Mouse (Mus musculus) MEL-GATA-1-ER (cell line): ENCODE results near the gene Mad1l1.

Experiments
- DNase-seq: peaks from one replicate; pipeline ENCODE4 v3.0.0-alpha.2; 2012; ENCODE audit warnings: low read depth; ENCODE audit errors: extremely low read depth

Gene Mad1l1

DNA sequence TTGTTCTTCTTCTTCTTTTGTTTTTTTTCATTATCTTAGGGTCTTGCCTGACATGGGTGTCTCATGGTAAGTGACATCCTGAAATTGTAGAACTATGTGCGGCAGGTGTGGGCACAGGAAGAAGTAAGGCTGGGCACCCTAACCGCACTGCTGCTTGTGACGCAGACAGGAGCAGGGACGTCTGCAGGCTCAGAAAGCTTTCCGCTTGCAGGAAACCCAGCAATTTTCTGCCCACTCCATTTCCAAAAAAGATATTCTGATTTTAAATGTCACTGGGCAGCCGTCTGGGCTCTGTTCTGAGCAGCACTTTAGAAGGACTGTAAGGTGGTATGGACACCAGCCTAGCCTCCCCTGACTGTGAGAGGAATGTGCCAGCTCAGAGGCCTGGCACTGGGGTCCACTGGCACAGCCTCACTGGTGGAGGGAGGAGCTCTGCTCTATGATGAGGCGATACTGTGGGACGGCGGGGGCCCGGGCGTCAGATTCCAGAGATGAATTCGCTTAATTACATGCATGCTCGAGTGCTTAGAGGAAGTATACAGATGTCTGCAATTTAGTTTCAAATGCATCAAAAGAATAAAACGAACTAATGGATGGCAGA, 219.8 kb downstream of the Mad1l1 start:
- no peak for DNase-seq

DNA sequence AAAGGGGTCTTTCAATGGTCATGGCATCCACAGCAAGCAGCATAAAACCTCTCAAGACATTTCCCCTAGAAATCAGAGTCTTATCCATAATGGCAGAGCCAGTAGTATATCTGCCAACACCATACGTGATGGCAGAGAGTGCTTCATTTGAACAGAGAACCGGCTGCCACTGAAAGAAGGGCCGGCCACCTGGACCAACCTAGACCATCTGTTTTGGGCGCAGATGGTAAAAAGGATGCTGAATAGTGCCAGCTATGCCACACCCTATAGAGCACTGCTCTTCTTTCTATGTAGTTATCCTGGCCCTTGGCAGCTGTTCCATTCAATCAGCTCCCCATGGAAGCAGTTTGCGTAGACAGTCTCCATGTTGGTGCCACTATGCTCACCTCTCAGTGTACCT, 222.6 kb downstream of the Mad1l1 start:
- no peak for DNase-seq

DNA sequence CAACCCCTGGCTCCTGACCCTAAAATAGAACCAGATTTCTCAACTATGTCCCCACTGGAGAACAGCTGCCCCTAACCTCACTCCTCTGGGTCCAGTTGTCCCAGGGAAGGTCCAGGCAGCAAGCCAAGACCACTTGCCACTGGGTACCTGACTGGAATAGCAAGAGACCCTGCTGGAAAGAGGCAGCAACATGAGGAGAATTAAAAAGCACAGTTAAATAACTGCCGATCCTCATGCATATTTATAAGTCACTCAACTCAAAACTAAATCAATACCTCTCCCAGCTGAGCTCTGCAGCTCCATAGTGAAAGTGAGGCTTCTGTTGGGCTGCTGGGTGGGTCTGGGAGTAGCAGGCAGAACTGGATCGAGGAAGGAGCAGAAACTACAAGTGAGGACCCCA, 226.1 kb downstream of the Mad1l1 start:
- no peak for DNase-seq

- no peak for DNase-seq
Measured at GRCm38 (mm10) chr5:140093489-140093888, 227.9 kb downstream of the Mad1l1 start.

DNA sequence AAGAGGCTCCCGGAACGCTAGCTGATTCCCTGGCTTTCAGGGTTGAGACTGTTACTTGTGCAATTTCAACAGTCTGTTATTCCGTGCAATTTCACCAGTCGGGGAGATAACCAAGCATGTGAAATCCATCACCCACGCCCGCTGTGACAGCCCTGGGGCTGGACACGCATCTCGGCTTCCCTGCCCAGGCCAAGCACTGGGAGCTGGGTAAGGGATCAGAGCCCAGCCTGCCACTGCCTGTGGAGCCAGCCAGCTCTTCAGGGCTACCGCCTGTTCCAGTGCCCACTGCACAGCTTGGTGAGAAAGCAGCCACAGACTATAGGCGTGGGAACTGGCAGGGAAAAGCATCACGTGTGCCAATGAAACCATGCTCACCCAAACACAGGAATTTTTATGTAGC, 229.8 kb downstream of the Mad1l1 start:
- no peak for DNase-seq

DNA sequence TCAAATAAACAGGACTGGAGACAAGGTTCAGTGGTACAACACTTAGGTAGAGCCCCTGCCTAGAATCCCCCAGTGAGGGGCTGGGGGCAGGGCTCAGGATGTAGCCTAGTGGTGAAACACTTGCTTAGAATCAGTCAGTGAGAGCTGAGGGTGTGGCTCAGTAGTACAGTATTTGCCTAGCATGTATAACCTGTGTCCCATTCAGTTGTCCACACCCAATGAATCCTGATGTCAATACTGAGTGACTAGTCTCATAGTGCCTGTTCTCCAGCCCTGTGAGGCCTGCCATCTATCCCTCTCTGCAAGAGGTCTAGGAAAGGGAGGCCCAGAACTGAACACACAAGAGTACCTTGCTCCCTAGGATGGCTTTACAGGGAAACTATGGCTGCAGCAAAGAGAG, 232.1 kb downstream of the Mad1l1 start:
- no peak for DNase-seq

GRCm38 (mm10) chr5:140087242-140087641, 234.1 kb downstream of the Mad1l1 start:
- no peak for DNase-seq

GRCm38 (mm10) chr5:140084341-140084740, 237.0 kb downstream of the Mad1l1 start:
- DNase-seq, result no peak

DNA sequence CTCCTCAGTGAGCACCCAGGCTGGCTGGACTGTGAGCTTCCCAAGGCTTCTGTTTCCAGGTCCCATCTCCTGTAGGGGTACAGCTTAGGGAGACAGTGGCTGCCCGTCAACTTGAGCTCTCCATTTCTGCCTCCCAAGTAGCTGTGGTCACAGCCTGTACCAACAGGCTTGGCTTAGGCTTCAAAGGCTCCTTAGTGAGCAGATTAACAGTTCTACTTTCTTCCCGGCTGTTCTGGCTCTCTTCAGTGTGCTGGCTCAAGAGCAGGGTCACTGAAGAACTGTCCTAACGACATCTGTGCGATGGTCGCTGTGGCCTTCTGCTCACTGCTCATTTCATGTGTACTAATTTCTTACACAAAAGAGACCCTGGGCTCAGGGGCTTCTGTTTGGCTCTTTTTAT, 237.4 kb downstream of the Mad1l1 start:
- DNase-seq, result no peak

DNA sequence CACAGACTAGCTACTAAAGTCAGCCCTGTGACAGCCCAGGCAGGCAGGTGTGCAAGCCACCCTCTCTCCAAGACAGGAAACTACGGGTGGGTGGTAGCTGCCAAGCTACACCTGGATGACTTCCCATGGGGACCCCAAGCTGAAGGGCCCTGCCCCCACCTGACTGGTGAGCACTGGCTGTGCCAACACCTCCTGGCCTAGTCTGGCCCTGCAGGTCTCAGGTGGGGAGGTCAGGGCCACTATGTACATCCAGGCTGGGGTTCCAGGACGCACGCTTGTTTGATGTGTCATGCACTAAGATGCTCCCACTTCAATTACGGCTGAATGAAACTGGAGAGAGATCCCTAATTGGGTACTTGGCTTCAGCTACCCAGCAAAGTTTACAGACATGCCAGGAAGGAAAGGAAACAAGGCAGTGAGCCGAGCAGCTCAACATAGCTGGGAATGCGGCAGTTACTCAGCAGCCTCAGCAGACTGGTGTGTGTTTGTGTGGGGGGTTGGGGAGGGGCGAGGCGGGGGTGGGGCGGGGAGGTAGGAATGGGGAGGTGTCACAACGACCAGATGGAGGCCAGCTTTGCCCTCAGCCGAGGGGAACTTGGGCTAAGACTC, 239.0 kb downstream of the Mad1l1 start:
- DNase-seq, result no peak

GRCm38 (mm10) chr5:140081084-140081483, 240.3 kb downstream of the Mad1l1 start:
- DNase-seq, result no peak

DNA sequence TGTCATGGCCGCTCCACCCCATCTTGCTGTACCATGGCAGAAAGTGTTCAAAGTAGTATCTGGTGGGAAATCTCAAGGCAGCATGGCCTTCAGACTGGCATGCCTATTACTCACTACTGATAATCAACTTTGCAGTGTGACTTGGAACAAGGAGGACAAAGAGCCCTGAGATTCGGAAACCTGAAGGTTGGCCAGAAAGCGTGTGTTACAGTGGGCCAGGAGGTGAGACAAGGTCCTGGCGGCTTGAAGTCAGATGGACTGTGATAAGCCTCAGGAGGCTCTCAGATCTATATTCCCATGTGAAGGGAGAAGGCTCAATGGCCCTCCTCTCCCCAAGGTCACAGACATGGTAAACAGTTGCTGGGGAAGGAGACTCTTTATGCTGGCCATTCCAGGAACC, 241.8 kb downstream of the Mad1l1 start:
- DNase-seq, result no peak

- no peak for DNase-seq
Measured at GRCm38 (mm10) chr5:140078406-140078805, 242.9 kb downstream of the Mad1l1 start.

DNA sequence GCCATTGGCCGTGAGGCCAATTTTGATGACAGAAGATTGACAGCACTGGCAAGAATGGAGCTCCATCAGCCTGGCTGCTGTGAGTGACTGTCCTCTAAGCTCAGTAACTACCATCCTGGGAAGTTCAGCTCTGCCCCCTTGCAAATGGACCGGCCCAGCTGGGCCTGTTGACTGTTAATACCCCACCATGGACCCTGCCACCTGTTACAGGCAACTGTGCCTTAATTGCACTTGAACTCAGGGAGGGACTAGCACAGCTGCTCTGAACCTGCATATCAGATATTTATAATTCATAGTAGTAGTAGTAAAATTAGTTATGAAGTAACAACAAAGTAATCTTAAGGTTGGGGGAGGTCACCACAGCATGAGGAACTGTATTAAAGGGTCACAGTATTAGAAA, 244.9 kb downstream of the Mad1l1 start:
- DNase-seq, result no peak

- DNase-seq, result no peak
Measured at GRCm38 (mm10) chr5:140073671-140074116, 247.7 kb downstream of the Mad1l1 start.

- no peak for DNase-seq
Measured at GRCm38 (mm10) chr5:140073148-140073670, 248.1 kb downstream of the Mad1l1 start.

GRCm38 (mm10) chr5:140068506-140068905, 252.8 kb downstream of the Mad1l1 start:
- no peak for DNase-seq

- no peak for DNase-seq
Measured at GRCm38 (mm10) chr5:140068051-140068450, 253.3 kb downstream of the Mad1l1 start.

DNA sequence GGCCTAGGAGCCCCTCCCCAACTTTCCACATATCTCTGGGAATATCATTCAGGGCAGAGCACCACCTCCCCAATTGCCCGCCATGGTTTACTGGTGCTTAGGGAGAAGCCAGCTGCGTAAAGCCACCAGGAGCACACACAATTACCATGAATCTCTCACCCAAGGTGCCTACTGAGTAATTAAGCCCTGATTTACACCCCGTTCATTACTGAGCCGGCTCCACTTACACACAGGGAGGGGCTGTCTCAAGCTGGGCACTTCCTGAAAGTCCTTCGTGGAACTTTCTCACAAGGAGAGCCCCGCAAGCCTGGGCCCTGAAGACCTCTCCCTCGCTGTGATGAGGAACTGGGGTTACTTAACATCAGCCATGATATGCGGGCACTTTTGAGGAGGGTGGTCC, 254.6 kb downstream of the Mad1l1 start:
- DNase-seq, result no peak

DNA sequence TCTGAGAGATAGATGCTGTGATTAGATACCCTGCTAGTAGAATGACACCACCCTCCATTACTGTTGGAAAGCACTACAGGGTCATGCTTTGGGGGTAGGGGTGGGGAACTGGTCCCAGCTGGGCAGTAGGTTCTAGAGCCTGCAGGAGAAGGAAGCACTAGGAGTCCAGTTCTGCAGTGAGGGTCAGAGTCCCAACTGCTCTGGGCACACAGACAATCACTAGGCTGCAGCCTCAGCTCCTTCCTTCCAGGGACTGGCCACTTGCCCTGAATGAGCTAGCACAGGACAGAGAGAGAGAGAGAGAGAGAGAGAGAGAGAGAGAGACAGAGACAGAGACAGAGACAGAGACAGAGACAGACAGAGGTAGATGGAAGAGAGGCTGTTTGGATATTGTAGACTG, 255.1 kb downstream of the Mad1l1 start:
- DNase-seq, result no peak

- DNase-seq, result no peak
Measured at GRCm38 (mm10) chr5:140065281-140065945, 255.9 kb downstream of the Mad1l1 start.

DNA sequence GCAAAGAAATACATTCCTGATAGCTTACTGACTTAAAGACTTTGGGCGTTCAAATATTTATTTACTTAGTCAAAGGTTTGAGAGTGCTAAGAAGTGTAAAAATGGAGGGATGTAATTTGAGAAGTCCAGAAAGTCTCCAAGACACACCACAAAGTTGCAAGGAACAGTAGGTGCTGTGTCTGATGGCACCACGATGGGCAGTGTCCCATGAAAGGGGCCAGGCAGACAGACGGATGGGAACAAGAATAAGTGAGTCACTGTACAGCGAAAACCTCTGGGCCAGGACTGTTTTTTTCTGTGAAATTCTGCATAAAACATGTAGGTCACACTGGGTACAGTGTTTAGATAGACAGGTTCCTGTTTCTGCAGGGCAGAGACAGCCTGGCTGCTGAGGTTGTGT, 256.8 kb downstream of the Mad1l1 start:
- DNase-seq, result no peak

DNA sequence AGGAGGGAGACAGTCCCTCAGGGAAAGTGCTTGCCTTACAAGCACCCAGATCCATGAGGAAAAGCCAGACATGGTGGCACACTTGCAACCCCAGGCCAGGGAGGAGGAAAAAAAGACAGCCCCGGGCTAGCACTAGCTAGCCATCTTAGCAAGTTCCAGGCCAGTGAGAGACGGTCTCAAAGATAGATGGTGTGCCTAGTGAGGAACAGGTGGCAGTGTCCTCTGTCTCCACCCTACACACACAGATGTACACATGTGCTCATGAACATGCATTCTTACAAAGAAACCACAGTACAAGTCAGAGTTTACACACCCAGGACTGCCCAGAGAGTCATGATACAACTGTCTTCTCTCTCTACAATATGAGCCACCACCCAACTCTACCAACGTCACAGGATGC, 258.5 kb downstream of the Mad1l1 start:
- no peak for DNase-seq
